Mouse (Mus musculus) kidney, adult 2 months (tissue): ENCODE data around the gene Lgals7.

ENCODE experiments used
- CTCF ChIP-seq: fragments of 200-500 bp; conservative IDR thresholded peaks from 2 replicates; pipeline ENCODE4 v1.5.1; 2011; ENCODE audit warnings: low read depth, mild to moderate bottlenecking, control low read depth, low read length, moderate library complexity, mixed read lengths; ENCODE audit not compliant: insufficient read depth, insufficient read length
- POLR2A ChIP-seq: fragments of 200-500 bp; IDR thresholded peaks from one replicate; pipeline ENCODE4 v1.6.1; 2011; ENCODE audit warnings: low read depth, low read length, control low read depth

DNA sequence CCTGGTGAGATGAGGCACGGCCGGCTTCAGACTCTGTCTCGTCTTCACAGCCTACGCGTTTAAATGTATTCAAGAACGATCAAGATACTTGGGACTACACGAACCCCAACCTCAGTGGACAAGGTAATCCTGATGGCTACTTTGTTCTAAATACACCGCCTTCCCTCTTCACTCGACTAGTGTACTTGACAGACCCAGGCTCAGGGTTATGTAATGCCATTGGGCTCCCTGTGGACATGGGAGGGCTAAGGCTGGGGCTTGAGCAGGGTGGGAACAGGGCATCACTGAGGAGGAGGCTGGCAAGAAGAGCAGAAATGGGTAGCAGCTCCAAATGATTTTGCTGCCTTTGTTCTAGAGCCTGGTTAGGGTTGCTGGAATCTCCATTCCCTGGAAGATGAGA, 48.4 kb upstream of the Lgals7 start:
- no peak for TF ChIP-seq POLR2A
- TF ChIP-seq CTCF = no peak
